Mouse (Mus musculus): ENCODE results near the gene Aipl1.

GRCm38 (mm10) chr11:72044231-72044630 is 6.9 kb upstream of the Aipl1 start:
- TF ChIP-seq HCFC1 (IDR thresholded peaks at IDR 0.05; ENCODE audit: borderline replicate concordance, insufficient read depth, low read length) (no peak), ZNF384 (IDR thresholded peaks at IDR 0.05; ENCODE audit: low read depth, low read length) (no peak), ZC3H11A (IDR thresholded peaks at IDR 0.05; ENCODE audit: borderline replicate concordance, low read depth, low read length) (no peak), MAFK (IDR thresholded peaks at IDR 0.05; ENCODE audit: insufficient read depth, low read depth, low read length) (no peak), CHD2 (IDR thresholded peaks at IDR 0.05; ENCODE audit: low read depth, low read length) (no peak)

All from ES-E14 (cell line).